Mouse (Mus musculus): ENCODE measurements around the gene Rpl9. TPM values are rescaled to one million over a fixed set of nuclear protein-coding genes. Genes with fewer than 3 reads are reported as not detected.
A peak's percentile ranks its signal among the peaks of the same experiment; 100 is the strongest.

Rpl9 gene
- 282 and 398 TPM in 2 replicates for polyA plus RNA-seq (2012; ENCODE audit: insufficient read depth, insufficient read length, missing spikeins)

GRCm38 (mm10) chr5:65390648-65391644, at the start of gene Rpl9, which contains the start of gene Lias:
Gene Rpl9, minus strand, starts transcription at chr5:65391444.
Gene Lias, plus strand, starts transcription at chr5:65391497.
- peak within 1 kb of the TSS; percentile 77 for H3K27ac ChIP-seq (replicated peaks; ENCODE audit: low read depth, low read length)
- H3K4me1 ChIP-seq (ENCODE audit: control insufficient read depth, insufficient read depth, insufficient read length, low read length), result peaks cover 3% of the 10 kb centered on the region; the same call in 1 of the 2 replicates
- H3K4me3 ChIP-seq (ENCODE audit: insufficient read depth, low read depth, low read length), result peak within 1 kb of the TSS; percentile 90

GRCm38 (mm10) chr5:65438041-65438440, 46.8 kb upstream of the Rpl9 start:
- Histone ChIP-seq H3K27ac (replicated peaks; ENCODE audit: low read depth, low read length) (no peak overlapping the region), H3K4me1 (ENCODE audit: control insufficient read depth, insufficient read depth, insufficient read length, low read length) (peaks cover 3% of the 10 kb centered on the region; the same call in 1 of the 2 replicates), H3K4me3 (ENCODE audit: insufficient read depth, low read depth, low read length) (no peak overlapping the region)

- Histone ChIP-seq H3K4me3 (ENCODE audit: insufficient read depth, low read depth, low read length) (peak within 1 kb of the TSS; percentile 95), H3K4me1 (ENCODE audit: control insufficient read depth, insufficient read depth, insufficient read length, low read length) (peaks cover 3% of the 10 kb centered on the region; the same call in 1 of the 2 replicates), H3K27ac (replicated peaks; ENCODE audit: low read depth, low read length) (peak within 1 kb of the TSS; percentile 72)
Observed at GRCm38 (mm10) chr5:65435806-65436561, 44.7 kb upstream of the Rpl9 start, which contains the start of gene Ugdh. Gene Ugdh, minus strand, starts transcription at chr5:65435949.

GRCm38 (mm10) chr5:65435363-65435805, 44.1 kb upstream of the Rpl9 start:
- no peak overlapping the region for H3K27ac ChIP-seq (replicated peaks; ENCODE audit: low read depth, low read length)
- peak overlapping the region; percentile 95 for H3K4me3 ChIP-seq (ENCODE audit: insufficient read depth, low read depth, low read length)
- H3K4me1 ChIP-seq (ENCODE audit: control insufficient read depth, insufficient read depth, insufficient read length, low read length), result peaks cover 3% of the 10 kb centered on the region; the same call in 1 of the 2 replicates

GRCm38 (mm10) chr5:65434471-65435362, 43.5 kb upstream of the Rpl9 start:
- Histone ChIP-seq H3K4me3 (ENCODE audit: insufficient read depth, low read depth, low read length) (peak overlapping the region; percentile 95), H3K27ac (replicated peaks; ENCODE audit: low read depth, low read length) (no peak overlapping the region), H3K4me1 (ENCODE audit: control insufficient read depth, insufficient read depth, insufficient read length, low read length) (peaks cover 3% of the 10 kb centered on the region; the same call in 1 of the 2 replicates)

- Histone ChIP-seq H3K4me3 (ENCODE audit: insufficient read depth, low read depth, low read length) (no peak overlapping the region), H3K4me1 (ENCODE audit: control insufficient read depth, insufficient read depth, insufficient read length, low read length) (no peaks in the 10 kb centered on the region), H3K27ac (replicated peaks; ENCODE audit: low read depth, low read length) (no peak overlapping the region)
Observed at GRCm38 (mm10) chr5:65429441-65429840, 38.2 kb upstream of the Rpl9 start.

GRCm38 (mm10) chr5:65428321-65428720, 37.1 kb upstream of the Rpl9 start:
- Histone ChIP-seq H3K4me3 (ENCODE audit: insufficient read depth, low read depth, low read length) (no peak overlapping the region), H3K27ac (replicated peaks; ENCODE audit: low read depth, low read length) (no peak overlapping the region), H3K4me1 (ENCODE audit: control insufficient read depth, insufficient read depth, insufficient read length, low read length) (no peaks in the 10 kb centered on the region)

GRCm38 (mm10) chr5:65425251-65425650, 34.0 kb upstream of the Rpl9 start:
- H3K27ac ChIP-seq (replicated peaks; ENCODE audit: low read depth, low read length), result no peak overlapping the region
- H3K4me3 ChIP-seq (ENCODE audit: insufficient read depth, low read depth, low read length), result no peak overlapping the region

GRCm38 (mm10) chr5:65424215-65424614, 33.0 kb upstream of the Rpl9 start:
- Histone ChIP-seq H3K4me3 (ENCODE audit: insufficient read depth, low read depth, low read length) (no peak overlapping the region), H3K27ac (replicated peaks; ENCODE audit: low read depth, low read length) (no peak overlapping the region), H3K4me1 (ENCODE audit: control insufficient read depth, insufficient read depth, insufficient read length, low read length) (no peaks in the 10 kb centered on the region)

More at GRCm38 (mm10) chr5:65425251-65425650, 34.0 kb upstream of the Rpl9 start:
- no peaks in the 10 kb centered on the region for H3K4me1 ChIP-seq (ENCODE audit: control insufficient read depth, insufficient read depth, insufficient read length, low read length)

GRCm38 (mm10) chr5:65422803-65423202, 31.6 kb upstream of the Rpl9 start:
- H3K4me1 ChIP-seq (ENCODE audit: control insufficient read depth, insufficient read depth, insufficient read length, low read length), result no peaks in the 10 kb centered on the region
- no peak overlapping the region for H3K4me3 ChIP-seq (ENCODE audit: insufficient read depth, low read depth, low read length)
- H3K27ac ChIP-seq (replicated peaks; ENCODE audit: low read depth, low read length), result no peak overlapping the region

- no peaks in the 10 kb centered on the region for H3K4me1 ChIP-seq (ENCODE audit: control insufficient read depth, insufficient read depth, insufficient read length, low read length)
Observed at GRCm38 (mm10) chr5:65420822-65421221, 29.6 kb upstream of the Rpl9 start.

GRCm38 (mm10) chr5:65419136-65419535, 27.9 kb upstream of the Rpl9 start:
- no peak overlapping the region for H3K4me3 ChIP-seq (ENCODE audit: insufficient read depth, low read depth, low read length)
- no peaks in the 10 kb centered on the region for H3K4me1 ChIP-seq (ENCODE audit: control insufficient read depth, insufficient read depth, insufficient read length, low read length)
- H3K27ac ChIP-seq (replicated peaks; ENCODE audit: low read depth, low read length), result no peak overlapping the region

More at GRCm38 (mm10) chr5:65420822-65421221, 29.6 kb upstream of the Rpl9 start:
- Histone ChIP-seq H3K27ac (replicated peaks; ENCODE audit: low read depth, low read length) (no peak overlapping the region), H3K4me3 (ENCODE audit: insufficient read depth, low read depth, low read length) (no peak overlapping the region)

- no peak overlapping the region for H3K4me3 ChIP-seq (ENCODE audit: insufficient read depth, low read depth, low read length)
- H3K4me1 ChIP-seq (ENCODE audit: control insufficient read depth, insufficient read depth, insufficient read length, low read length), result no peaks in the 10 kb centered on the region
- H3K27ac ChIP-seq (replicated peaks; ENCODE audit: low read depth, low read length), result no peak overlapping the region
Observed at GRCm38 (mm10) chr5:65415653-65416458, 24.6 kb upstream of the Rpl9 start.
